Mouse (Mus musculus) lung, postnatal 0 days (tissue): Measurements from ENCODE around the gene Ptpn13. TPM values are rescaled to one million over a fixed set of nuclear protein-coding genes. Genes with fewer than 3 reads are reported as not detected.

Experiments used
- ATAC-seq: fragments of 200-750 bp; cut with Nextera tagmentation; 2 replicates; pipeline ENCODE4 v1.8.0; 2017; ENCODE audit warnings: moderate library complexity
- DNase-seq: peaks from one replicate; pipeline ENCODE4 v3.0.0-alpha.2; 2016; ENCODE audit warnings: low spot score
- H3K27ac ChIP-seq: fragments of 300-500 bp; sonication (generic); 2 replicates; pipeline ENCODE4 v1.5.1; 2014; ENCODE audit warnings: antibody characterized with exemption, mild to moderate bottlenecking, low read length, mixed read lengths
- H3K27me3 ChIP-seq: fragments of 300-500 bp; sonication (generic); replicated peaks from 2 replicates; pipeline ENCODE4 v1.6.1; 2014; ENCODE audit warnings: low read length, mixed read lengths; ENCODE audit not compliant: insufficient read depth
- H3K36me3 ChIP-seq: fragments of 300-500 bp; sonication (generic); 2 replicates; pipeline ENCODE4 v1.6.1; 2014; ENCODE audit warnings: low read length, mixed read lengths; ENCODE audit not compliant: insufficient read depth
- H3K4me1 ChIP-seq: fragments of 300-500 bp; sonication (generic); 2 replicates; pipeline ENCODE4 v1.6.1; 2014; ENCODE audit warnings: antibody characterized with exemption, low read depth, low read length, mixed read lengths; ENCODE audit not compliant: insufficient read depth
- H3K4me2 ChIP-seq: fragments of 300-500 bp; sonication (generic); replicated peaks from 2 replicates; pipeline ENCODE4 v1.6.1; 2014; ENCODE audit warnings: low read depth, mild to moderate bottlenecking, low read length, moderate library complexity, mixed read lengths
- H3K4me3 ChIP-seq: fragments of 300-500 bp; sonication (generic); 2 replicates; pipeline ENCODE4 v1.5.1; 2014; ENCODE audit warnings: low read depth, low read length
- H3K9ac ChIP-seq: fragments of 300-500 bp; sonication (generic); replicated peaks from 2 replicates; pipeline ENCODE4 v1.6.1; 2014; ENCODE audit warnings: low read depth, mild to moderate bottlenecking
- H3K9me3 ChIP-seq: fragments of 300-500 bp; sonication (generic); 2 replicates; pipeline ENCODE4 v1.6.1; 2016; ENCODE audit warnings: low read length, mixed read lengths
- CTCF ChIP-seq: IDR thresholded peaks from 2 replicates; pipeline ENCODE4 v1.5.1; 2016; ENCODE audit warnings: antibody characterized with exemption, mild to moderate bottlenecking
- EP300 ChIP-seq: IDR thresholded peaks from 2 replicates; pipeline ENCODE4 v1.6.1; 2016; ENCODE audit warnings: antibody characterized with exemption, mild to moderate bottlenecking, control low read depth
- WGBS: fragments of 180-500 bp; shearing (Covaris S2); extraction: QIAGEN DNeasy Blood & Tissue Kit; methylation state at CpG from one replicate; pipeline ENCODE4 v1.1.7; 2014; 5-methylcytosine and 5-hydroxymethylcytosine counted together
- polyA plus RNA-seq: library from polyadenylated mRNA; unstranded; fragments of >200 nt; fragmentation: Nextera tagmentation; extraction: Ambion mirVana; gene quantifications from 2 replicates; pipeline ENCODE4 v1.2.1, GENCODE M21; 2015

Ptpn13 gene
- polyA plus RNA-seq, 1 experiment from 2014 or later = 8.9 TPM

- TF ChIP-seq EP300 (no peak), CTCF (no peak)
- H3K36me3 ChIP-seq = no peaks in the 10 kb centered on the region; the same call in 1 of the 2 replicates
- DNase-seq (no peak), ATAC-seq (no peak)
- no peak overlapping the region for H3K4me3 ChIP-seq
- WGBS = 96% methylated on average over 5 of the region's 5 CpGs
- H3K9ac ChIP-seq = no peak overlapping the region
- no peaks in the 10 kb centered on the region for H3K4me1 ChIP-seq
- no peak overlapping the region for H3K27ac ChIP-seq
- no peak overlapping the region for H3K4me2 ChIP-seq
- H3K9me3 ChIP-seq = no peaks in the 10 kb centered on the region
- no peaks in the 10 kb centered on the region for H3K27me3 ChIP-seq
These were observed 72.1 kb downstream of the Ptpn13 start for GRCm38 (mm10) chr5:103497061-103497460.

- no peaks in the 10 kb centered on the region for H3K27me3 ChIP-seq
- TF ChIP-seq CTCF (no peak), EP300 (no peak)
- H3K4me2 ChIP-seq = no peak overlapping the region
- H3K9me3 ChIP-seq = no peaks in the 10 kb centered on the region
- 68% methylated on average over 2 of the region's 2 CpGs for WGBS
- H3K36me3 ChIP-seq = no peaks in the 10 kb centered on the region; the same call in 1 of the 2 replicates
- H3K9ac ChIP-seq = no peak overlapping the region
- H3K27ac ChIP-seq = no peak overlapping the region
- H3K4me3 ChIP-seq = no peak overlapping the region
- H3K4me1 ChIP-seq = no peaks in the 10 kb centered on the region
- DNase-seq (no peak), ATAC-seq (no peak)
These were observed 72.5 kb downstream of the Ptpn13 start for GRCm38 (mm10) chr5:103497480-103497879.

- Histone ChIP-seq H3K4me3 (no peak overlapping the region), H3K36me3 (no peaks in the 10 kb centered on the region; the same call in 1 of the 2 replicates), H3K9me3 (no peaks in the 10 kb centered on the region), H3K4me1 (no peaks in the 10 kb centered on the region), H3K4me2 (no peak overlapping the region), H3K27me3 (no peaks in the 10 kb centered on the region), H3K9ac (no peak overlapping the region), H3K27ac (no peak overlapping the region)
- DNase-seq (peak; percentile 22), ATAC-seq (peak; percentile 49; the same call in 1 of the 2 replicates)
- TF ChIP-seq EP300 (no peak), CTCF (no peak)
- WGBS = 7% methylated on average over 6 of the region's 6 CpGs
These were observed 74.3 kb downstream of the Ptpn13 start for GRCm38 (mm10) chr5:103499305-103499704.

- Histone ChIP-seq H3K4me2 (no peak overlapping the region), H3K36me3 (no peaks in the 10 kb centered on the region; the same call in 1 of the 2 replicates), H3K4me3 (no peak overlapping the region), H3K9ac (no peak overlapping the region), H3K4me1 (no peaks in the 10 kb centered on the region), H3K9me3 (no peaks in the 10 kb centered on the region), H3K27ac (no peak overlapping the region), H3K27me3 (no peaks in the 10 kb centered on the region)
- DNase-seq = no peak
- 84% methylated on average over 9 of the region's 9 CpGs for WGBS
- no peak for TF ChIP-seq EP300
- no peak for TF ChIP-seq CTCF
- ATAC-seq = no peak
These were observed 76.1 kb downstream of the Ptpn13 start for GRCm38 (mm10) chr5:103501076-103501475.

GRCm38 (mm10) chr5:103501839-103502238, 76.8 kb downstream of the Ptpn13 start:
- no peaks in the 10 kb centered on the region for H3K4me1 ChIP-seq
- H3K27me3 ChIP-seq = no peaks in the 10 kb centered on the region
- ATAC-seq (no peak), DNase-seq (no peak)
- H3K9ac ChIP-seq = no peak overlapping the region
- no peak overlapping the region for H3K4me3 ChIP-seq
- no peak overlapping the region for H3K27ac ChIP-seq
- 95% methylated on average over 6 of the region's 6 CpGs for WGBS
- H3K4me2 ChIP-seq = no peak overlapping the region
- TF ChIP-seq CTCF (no peak), EP300 (no peak)
- H3K36me3 ChIP-seq = no peaks in the 10 kb centered on the region; the same call in 1 of the 2 replicates
- H3K9me3 ChIP-seq = no peaks in the 10 kb centered on the region

- WGBS = 83% methylated on average over 9 of the region's 9 CpGs
These were observed 88.2 kb downstream of the Ptpn13 start for GRCm38 (mm10) chr5:103513162-103513561.

GRCm38 (mm10) chr5:103514441-103514840, 89.4 kb downstream of the Ptpn13 start:
- H3K36me3 ChIP-seq = no peaks in the 10 kb centered on the region
- peaks cover 5% of the 10 kb centered on the region; the same call in 1 of the 2 replicates for H3K4me1 ChIP-seq
- WGBS = 85% methylated on average over 7 of the region's 7 CpGs
- H3K4me2 ChIP-seq = no peak overlapping the region
- H3K9ac ChIP-seq = no peak overlapping the region
- no peak overlapping the region for H3K4me3 ChIP-seq
- no peak for TF ChIP-seq EP300
- TF ChIP-seq CTCF = no peak
- DNase-seq = no peak
- no peaks in the 10 kb centered on the region for H3K27me3 ChIP-seq
- no peak overlapping the region for H3K27ac ChIP-seq
- no peak for ATAC-seq
- H3K9me3 ChIP-seq = no peaks in the 10 kb centered on the region

More at GRCm38 (mm10) chr5:103513162-103513561, 88.2 kb downstream of the Ptpn13 start:
- Histone ChIP-seq H3K36me3 (no peaks in the 10 kb centered on the region), H3K9ac (no peak overlapping the region), H3K4me2 (no peak overlapping the region), H3K27ac (no peak overlapping the region), H3K4me1 (no peaks in the 10 kb centered on the region), H3K27me3 (no peaks in the 10 kb centered on the region), H3K9me3 (no peaks in the 10 kb centered on the region), H3K4me3 (no peak overlapping the region)
- 0 out of 2 replicates have a peak, but pooled peaks have one; percentile 28 for TF ChIP-seq CTCF
- TF ChIP-seq EP300 = no peak
- DNase-seq = no peak
- ATAC-seq = no peak
